Mouse (Mus musculus) CH12.LX (cell line): ENCODE results near the gene Slc16a3. TPM values are rescaled to one million over a fixed set of nuclear protein-coding genes. Genes with fewer than 3 reads are reported as not detected.
A peak's percentile ranks its signal among the peaks of the same experiment; 100 is the strongest.

ENCODE experiments used
- DNase-seq: peaks from one replicate; pipeline ENCODE4 v3.0.0-alpha.2; 2013; ENCODE audit errors: extremely low read depth
- H3K27ac ChIP-seq: 2 replicates; pipeline ENCODE4 v1.5.1; 2012; ENCODE audit warnings: low read depth, mild to moderate bottlenecking, control low read depth, moderate library complexity; ENCODE audit not compliant: insufficient read depth
- H3K27me3 ChIP-seq: replicated peaks from 2 replicates; pipeline ENCODE3; 2012; ENCODE audit warnings: inconsistent platforms
- H3K36me3 ChIP-seq, 2 experiments: replicated peaks in 1 of 2; 2 replicates each; pipeline versions ENCODE3 to v1.6.1; 2012; ENCODE audit warnings: inconsistent platforms in 1 of 2, low read length in 1 of 2, mild to moderate bottlenecking in 1 of 2, mixed read lengths in 1 of 2, moderate library complexity in 1 of 2; ENCODE audit not compliant: control insufficient read depth in 1 of 2, insufficient read depth in 1 of 2
- H3K4me1 ChIP-seq, 2 experiments: 2 replicates each; pipeline ENCODE4 v1.6.1; 2012; ENCODE audit warnings: inconsistent platforms in 1 of 2, moderate library complexity in 1 of 2; ENCODE audit not compliant: insufficient read depth in 2 of 2, control insufficient read depth in 1 of 2
- H3K4me2 ChIP-seq: 2 replicates; pipeline ENCODE4 v1.6.1; 2012; ENCODE audit warnings: low read depth, mild to moderate bottlenecking, control low read depth; ENCODE audit not compliant: poor library complexity, insufficient read depth, severe bottlenecking
- H3K4me3 ChIP-seq, 3 experiments: fragments of 150-350 bp in 1 of 3; sonication (generic) in 1 of 3; replicated peaks in 1 of 3; 2 replicates each; pipeline versions ENCODE3 to v1.5.1; 2011 to 2012; ENCODE audit warnings: low read depth in 2 of 3, low read length in 2 of 3, mild to moderate bottlenecking in 2 of 3, moderate library complexity in 2 of 3, control low read depth in 1 of 3, improper control_type of control experiment in 1 of 3, inconsistent platforms in 1 of 3, mixed read lengths in 1 of 3; ENCODE audit not compliant: poor library complexity in 1 of 3
- H3K79me2 ChIP-seq: replicated peaks from 2 replicates; pipeline ENCODE4 v1.6.1; 2012; ENCODE audit warnings: mild to moderate bottlenecking, moderate library complexity; ENCODE audit not compliant: control insufficient read depth, poor library complexity, insufficient read depth, severe bottlenecking; ENCODE audit errors: extremely low read depth
- H3K9ac ChIP-seq: 2 replicates; pipeline ENCODE4 v1.6.1; 2012; ENCODE audit warnings: low read depth, mild to moderate bottlenecking, control low read depth, moderate library complexity; ENCODE audit not compliant: insufficient read depth
- H3K9me3 ChIP-seq: replicated peaks from 2 replicates; pipeline ENCODE3; 2012; ENCODE audit warnings: low read length, inconsistent platforms, mixed read lengths
- BHLHE40 ChIP-seq: IDR thresholded peaks from 2 replicates; pipeline ENCODE4 v1.6.1; 2011; ENCODE audit warnings: mild to moderate bottlenecking, low read depth, low read length, improper control_type of control experiment
- CHD2 ChIP-seq: IDR thresholded peaks from 2 replicates; pipeline ENCODE4 v1.6.1; 2011; ENCODE audit warnings: low read length, improper control_type of control experiment
- CTCF ChIP-seq, 2 experiments: IDR thresholded peaks in 1 of 2; conservative IDR thresholded peaks in 1 of 2; 2 replicates each; pipeline ENCODE4 v1.5.1; 2011 to 2012; ENCODE audit warnings: low read depth in 2 of 2, low read length in 2 of 2, improper control_type of control experiment in 1 of 2, inconsistent platforms in 1 of 2, mild to moderate bottlenecking in 1 of 2, moderate library complexity in 1 of 2
- E2F4 ChIP-seq: IDR thresholded peaks from 2 replicates; pipeline ENCODE4 v1.6.1; 2011; ENCODE audit warnings: low read depth, low read length, improper control_type of control experiment; ENCODE audit not compliant: insufficient replicate concordance
- ELF1 ChIP-seq: IDR thresholded peaks from 2 replicates; pipeline ENCODE4 v1.6.1; 2014; ENCODE audit warnings: low read depth, mild to moderate bottlenecking, inconsistent platforms, low read length, improper control_type of control experiment
- EP300 ChIP-seq: IDR thresholded peaks from 2 replicates; pipeline ENCODE4 v1.6.1; 2011; ENCODE audit warnings: low read length, improper control_type of control experiment
- ETS1 ChIP-seq: conservative IDR thresholded peaks from 2 replicates; pipeline ENCODE4 v1.6.1; 2012; ENCODE audit warnings: low read depth, mild to moderate bottlenecking, inconsistent platforms, low read length, improper control_type of control experiment, moderate library complexity
- GABPA ChIP-seq: IDR thresholded peaks from 2 replicates; pipeline ENCODE4 v1.6.1; 2012; ENCODE audit warnings: low read depth, low read length, improper control_type of control experiment, inconsistent platforms; ENCODE audit not compliant: insufficient replicate concordance
- HCFC1 ChIP-seq: IDR thresholded peaks from 2 replicates; pipeline ENCODE4 v1.6.1; 2012; ENCODE audit warnings: low read depth, mild to moderate bottlenecking, inconsistent platforms, low read length, improper control_type of control experiment
- IRF4 ChIP-seq: IDR thresholded peaks from 2 replicates; pipeline ENCODE4 v1.6.1; 2014; ENCODE audit warnings: low read depth, mild to moderate bottlenecking, inconsistent platforms, low read length, improper control_type of control experiment
- JUN ChIP-seq: IDR thresholded peaks from 2 replicates; pipeline ENCODE4 v1.6.1; 2011; ENCODE audit warnings: low read depth, mild to moderate bottlenecking, low read length, improper control_type of control experiment, moderate library complexity; ENCODE audit not compliant: insufficient read depth
- JUND ChIP-seq: conservative IDR thresholded peaks from 2 replicates; pipeline ENCODE4 v1.6.1; 2011; ENCODE audit warnings: low read depth, low read length, improper control_type of control experiment
- KAT2A ChIP-seq: IDR thresholded peaks from 2 replicates; pipeline ENCODE4 v1.6.1; 2012; ENCODE audit warnings: low read length, improper control_type of control experiment, inconsistent platforms; ENCODE audit not compliant: insufficient replicate concordance
- MAFK ChIP-seq: IDR thresholded peaks from 2 replicates; pipeline ENCODE4 v1.6.1; 2011; ENCODE audit warnings: low read length, improper control_type of control experiment; ENCODE audit not compliant: insufficient replicate concordance
- MAX ChIP-seq: IDR thresholded peaks from 2 replicates; pipeline ENCODE4 v1.6.1; 2011; ENCODE audit warnings: low read length, improper control_type of control experiment
- MAZ ChIP-seq: IDR thresholded peaks from 2 replicates; pipeline ENCODE4 v1.6.1; 2012; ENCODE audit warnings: low read depth, mild to moderate bottlenecking, inconsistent platforms, low read length, improper control_type of control experiment, moderate library complexity
- MEF2A ChIP-seq: IDR thresholded peaks from 2 replicates; pipeline ENCODE4 v1.6.1; 2014; ENCODE audit warnings: low read depth, mild to moderate bottlenecking, inconsistent platforms, low read length, improper control_type of control experiment, borderline replicate concordance
- MXI1 ChIP-seq: IDR thresholded peaks from 2 replicates; pipeline ENCODE4 v1.6.1; 2011; ENCODE audit warnings: mild to moderate bottlenecking, low read depth, low read length, improper control_type of control experiment
- MYC ChIP-seq: IDR thresholded peaks from 2 replicates; pipeline ENCODE4 v1.6.1; 2011; ENCODE audit warnings: low read depth, mild to moderate bottlenecking, improper control_type of control experiment, low read length
- NELFE ChIP-seq: IDR thresholded peaks from 2 replicates; pipeline ENCODE4 v1.6.1; 2011; ENCODE audit warnings: low read depth, low read length, improper control_type of control experiment
- NRF1 ChIP-seq: IDR thresholded peaks from 2 replicates; pipeline ENCODE4 v1.6.1; 2014; ENCODE audit warnings: low read depth, mild to moderate bottlenecking, inconsistent platforms, low read length, improper control_type of control experiment, moderate library complexity
- POLR2A ChIP-seq: IDR thresholded peaks from 2 replicates; pipeline ENCODE4 v1.6.1; 2011; ENCODE audit warnings: low read depth, mild to moderate bottlenecking, improper control_type of control experiment, low read length
- POLR2AphosphoS2 ChIP-seq: IDR thresholded peaks from 2 replicates; pipeline ENCODE4 v1.6.1; 2011; ENCODE audit warnings: low read depth, low read length, improper control_type of control experiment
- RAD21 ChIP-seq: IDR thresholded peaks from 2 replicates; pipeline ENCODE4 v1.6.1; 2011; ENCODE audit warnings: low read depth, mild to moderate bottlenecking, low read length, improper control_type of control experiment, moderate library complexity
- RCOR1 ChIP-seq: conservative IDR thresholded peaks from 2 replicates; pipeline ENCODE4 v1.6.1; 2012; ENCODE audit warnings: low read depth, mild to moderate bottlenecking, inconsistent platforms, low read length, improper control_type of control experiment
- SIN3A ChIP-seq: IDR thresholded peaks from 2 replicates; pipeline ENCODE4 v1.6.1; 2012; ENCODE audit warnings: low read length, improper control_type of control experiment, inconsistent platforms
- SMC3 ChIP-seq: IDR thresholded peaks from 2 replicates; pipeline ENCODE4 v1.6.1; 2011; ENCODE audit warnings: low read depth, low read length, improper control_type of control experiment
- TBP ChIP-seq: conservative IDR thresholded peaks from 2 replicates; pipeline ENCODE4 v1.6.1; 2011; ENCODE audit warnings: low read depth, low read length, improper control_type of control experiment
- TCF12 ChIP-seq: IDR thresholded peaks from 2 replicates; pipeline ENCODE4 v1.6.1; 2014; ENCODE audit warnings: low read depth, mild to moderate bottlenecking, inconsistent platforms, low read length, improper control_type of control experiment
- UBTF ChIP-seq: IDR thresholded peaks from 2 replicates; pipeline ENCODE4 v1.6.1; 2012; ENCODE audit warnings: low read depth, mild to moderate bottlenecking, inconsistent platforms, low read length, improper control_type of control experiment, moderate library complexity
- USF1 ChIP-seq: IDR thresholded peaks from 2 replicates; pipeline ENCODE4 v1.6.1; 2014; ENCODE audit warnings: low read depth, mild to moderate bottlenecking, inconsistent platforms, low read length, improper control_type of control experiment
- USF2 ChIP-seq: conservative IDR thresholded peaks from 2 replicates; pipeline ENCODE4 v1.6.1; 2011; ENCODE audit warnings: low read depth, low read length, improper control_type of control experiment
- ZC3H11A ChIP-seq: IDR thresholded peaks from 2 replicates; pipeline ENCODE4 v1.6.1; 2012; ENCODE audit warnings: low read depth, mild to moderate bottlenecking, inconsistent platforms, low read length, improper control_type of control experiment
- ZKSCAN1 ChIP-seq: IDR thresholded peaks from 2 replicates; pipeline ENCODE4 v1.6.1; 2012; ENCODE audit warnings: low read depth, inconsistent platforms, low read length, improper control_type of control experiment, borderline replicate concordance
- ZMIZ1 ChIP-seq: IDR thresholded peaks from 2 replicates; pipeline ENCODE4 v1.6.1; 2012; ENCODE audit warnings: low read depth, mild to moderate bottlenecking, inconsistent platforms, low read length, improper control_type of control experiment
- ZNF384 ChIP-seq: IDR thresholded peaks from 2 replicates; pipeline ENCODE4 v1.6.1; 2012; ENCODE audit warnings: low read depth, low read length, improper control_type of control experiment, inconsistent platforms
- dilution Hi-C: fragments of 300-500 bp; cut with MboI; formaldehyde crosslinking; loops from 2 replicates; pipeline ENCODE4 v1.14.3; 2020; ENCODE audit warnings: low sequenced_read_pairs; ENCODE audit not compliant: extremely low pct_unique_long_range_greater_than_20kb, extremely low pct_ligation_motif_present
- in situ Hi-C: fragments of 300-500 bp; cut with MboI; formaldehyde crosslinking; loops from 3 replicates; pipeline ENCODE4 v1.14.3; 2019; ENCODE audit warnings: low sequenced_read_pairs, low pct_ligation_motif_present, low pct_unique_long_range_greater_than_20kb, mixed read lengths
- polyA plus RNA-seq: library from polyadenylated mRNA; unstranded; fragments of >175 nt; gene quantifications from 2 replicates; pipeline ENCODE4 v1.2.1, GENCODE M21; 2012; ENCODE audit warnings: low read depth; ENCODE audit not compliant: insufficient read length
- total RNA-seq, 2 experiments: library from RNA; depleted of rRNA; stranded (reverse); fragments of 300-350 nt in 1 of 2; fragments of >200 nt in 1 of 2; gene quantifications; 2 replicates each; pipeline ENCODE4 v1.2.3; 2012 to 2014

The Slc16a3 gene
- total and polyA plus RNA-seq, 3 experiments = 9.7 to 388 (median 130) TPM

DNA sequence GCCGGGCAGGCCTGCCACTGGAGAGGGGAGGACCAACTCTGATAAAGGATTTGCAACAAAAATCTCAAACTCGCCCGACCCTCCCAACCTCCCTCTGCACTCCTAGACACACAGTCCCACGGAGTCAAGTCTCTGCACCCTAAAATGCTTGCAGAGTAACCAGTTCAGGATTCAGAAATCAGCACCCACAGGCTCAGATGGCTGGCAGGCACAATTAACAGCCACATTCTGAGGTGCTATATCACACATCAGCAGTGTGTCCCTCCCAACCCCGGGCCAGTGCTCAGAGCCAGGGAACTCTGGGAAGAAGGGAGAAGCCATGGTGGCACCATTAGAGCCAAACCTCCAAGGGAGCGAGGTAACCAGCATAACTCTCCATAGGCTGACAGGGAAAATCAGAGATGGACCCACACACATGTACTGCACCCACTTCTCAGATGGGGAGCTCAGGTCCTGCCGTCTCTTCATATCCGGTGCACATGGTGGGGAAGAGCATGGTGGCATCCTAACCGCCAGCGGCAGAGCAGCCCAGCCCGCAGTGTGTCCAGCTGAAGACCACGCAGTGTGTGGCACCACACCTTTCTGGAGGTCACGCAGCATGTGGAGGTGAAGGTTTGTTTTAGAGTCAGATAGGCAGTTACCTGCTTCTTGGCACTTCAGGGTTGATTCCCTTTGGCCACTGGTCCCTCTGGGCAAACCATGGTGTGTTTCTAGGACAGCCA lies 13.9 kb downstream of the Slc16a3 start:
- in situ Hi-C loops (no loop called here), dilution Hi-C loops (no loop called here)
- Histone ChIP-seq H3K4me3 (no peak overlapping the region), H3K4me1 (no peaks in the 10 kb centered on the region), H3K27me3 (no peaks in the 10 kb centered on the region), H3K27ac (no peak overlapping the region), H3K36me3 (peaks cover 84 to 100% of the 10 kb centered on the region in 2 experiments), H3K9me3 (no peaks in the 10 kb centered on the region), H3K79me2 (no peaks in the 10 kb centered on the region), H3K4me2 (no peak overlapping the region), H3K9ac (no peak overlapping the region)
- no peak for TF ChIP-seq ETS1
- no peak for TF ChIP-seq JUND
- TF ChIP-seq NELFE = no peak
- TF ChIP-seq MXI1 = no peak
- TF ChIP-seq ZNF384 = no peak
- TF ChIP-seq UBTF = no peak
- no peak for TF ChIP-seq JUN
- no peak for TF ChIP-seq KAT2A
- TF ChIP-seq TCF12 = no peak
- TF ChIP-seq POLR2A = peak; percentile 14; the same call in 1 of the 2 replicates
- TF ChIP-seq ZC3H11A = no peak
- no peak for TF ChIP-seq BHLHE40
- TF ChIP-seq GABPA = no peak
- TF ChIP-seq ELF1 = no peak
- no peak for TF ChIP-seq SMC3
- no peak for TF ChIP-seq RAD21
- no peak for TF ChIP-seq MYC
- TF ChIP-seq ZKSCAN1 = no peak
- peak; percentile 14 for TF ChIP-seq CHD2
- TF ChIP-seq E2F4 = no peak
- peak; percentile 84 for TF ChIP-seq POLR2AphosphoS2
- TF ChIP-seq ZMIZ1 = peak; percentile 70
- no peak for TF ChIP-seq MAX
- no peak for TF ChIP-seq SIN3A
- TF ChIP-seq HCFC1 = no peak
- TF ChIP-seq USF1 = no peak
- TF ChIP-seq MAZ = no peak
- TF ChIP-seq TBP = no peak
- no peak for TF ChIP-seq IRF4
- no peak for TF ChIP-seq MEF2A
- no peak for TF ChIP-seq MAFK
- no peak for TF ChIP-seq USF2
- no peak for TF ChIP-seq CTCF (conservative IDR thresholded peaks at IDR 0.05 in 1 of 2, IDR thresholded peaks at IDR 0.05 in 1 of 2; ENCODE audit: low read depth in 2 of 2, low read length in 2 of 2)
- TF ChIP-seq RCOR1 = no peak
- TF ChIP-seq NRF1 = no peak
- TF ChIP-seq EP300 = no peak
- no peak for DNase-seq
